Mouse (Mus musculus) ES-Bruce4 (cell line): ENCODE measurements at regions not wholly inside any gene's neighbourhood (a gene's known extent, or its start where the extent isn't known, plus 50 kb on each side); places are given as distances from the start of the nearest gene placed in this dataset.

ENCODE experiments used
- H3K27ac ChIP-seq: 2 replicates; pipeline ENCODE4 v1.5.1; 2012; ENCODE audit warnings: low read length, inconsistent platforms; ENCODE audit not compliant: insufficient read depth
- H3K27me3 ChIP-seq: 2 replicates; pipeline ENCODE4 v1.6.1; 2012; ENCODE audit warnings: mild to moderate bottlenecking, low read length, inconsistent platforms; ENCODE audit not compliant: control insufficient read depth, poor library complexity, insufficient read depth, severe bottlenecking
- H3K36me3 ChIP-seq: 2 replicates; pipeline ENCODE4 v1.6.1; 2012; ENCODE audit warnings: inconsistent platforms, mild to moderate bottlenecking, low read length, moderate library complexity; ENCODE audit not compliant: control insufficient read depth, poor library complexity, insufficient read depth, severe bottlenecking
- H3K4me1 ChIP-seq: one replicate; pipeline ENCODE4 v1.8.1; 2011; ENCODE audit warnings: low read length; ENCODE audit not compliant: control insufficient read depth, insufficient read depth
- H3K4me3 ChIP-seq: 2 replicates; pipeline ENCODE4 v1.5.1; 2011; ENCODE audit warnings: low read depth, mild to moderate bottlenecking, low read length
- H3K9ac ChIP-seq: 2 replicates; pipeline ENCODE4 v1.6.1; 2012; ENCODE audit warnings: low read depth, mild to moderate bottlenecking, inconsistent platforms; ENCODE audit not compliant: poor library complexity, severe bottlenecking
- H3K9me3 ChIP-seq: replicated peaks from 2 replicates; pipeline ENCODE4 v1.6.1; 2012; ENCODE audit warnings: mild to moderate bottlenecking, low read length, inconsistent platforms; ENCODE audit not compliant: control insufficient read depth, poor library complexity, insufficient read depth, severe bottlenecking
- CTCF ChIP-seq: IDR thresholded peaks from one replicate; pipeline ENCODE4 v1.8.1; 2011; ENCODE audit warnings: low read depth, low read length
- EP300 ChIP-seq: IDR thresholded peaks from 2 replicates; pipeline ENCODE4 v1.6.1; 2011; ENCODE audit warnings: low read depth, low read length; ENCODE audit not compliant: insufficient read depth
- POLR2A ChIP-seq: IDR thresholded peaks from one replicate; pipeline ENCODE4 v1.8.1; 2011; ENCODE audit warnings: low read length; ENCODE audit not compliant: insufficient read depth

GRCm38 (mm10) chr3:38381623-38382022, 103.0 kb downstream of the Ankrd50 start:
- no peak overlapping the region for H3K27ac ChIP-seq
- H3K4me3 ChIP-seq, result no peak overlapping the region

GRCm38 (mm10) chr3:38373690-38374089, 111.0 kb downstream of the Ankrd50 start:
- no peak for TF ChIP-seq POLR2A
- TF ChIP-seq EP300, result no peak
- TF ChIP-seq CTCF, result no peak

More at GRCm38 (mm10) chr3:38381623-38382022, 103.0 kb downstream of the Ankrd50 start:
- TF ChIP-seq CTCF (no peak), POLR2A (no peak), EP300 (no peak)
- Histone ChIP-seq H3K27me3 (no peaks in the 10 kb centered on the region), H3K9me3 (no peaks in the 10 kb centered on the region), H3K4me1 (no peaks in the 10 kb centered on the region), H3K9ac (no peak overlapping the region), H3K36me3 (no peaks in the 10 kb centered on the region)

DNA sequence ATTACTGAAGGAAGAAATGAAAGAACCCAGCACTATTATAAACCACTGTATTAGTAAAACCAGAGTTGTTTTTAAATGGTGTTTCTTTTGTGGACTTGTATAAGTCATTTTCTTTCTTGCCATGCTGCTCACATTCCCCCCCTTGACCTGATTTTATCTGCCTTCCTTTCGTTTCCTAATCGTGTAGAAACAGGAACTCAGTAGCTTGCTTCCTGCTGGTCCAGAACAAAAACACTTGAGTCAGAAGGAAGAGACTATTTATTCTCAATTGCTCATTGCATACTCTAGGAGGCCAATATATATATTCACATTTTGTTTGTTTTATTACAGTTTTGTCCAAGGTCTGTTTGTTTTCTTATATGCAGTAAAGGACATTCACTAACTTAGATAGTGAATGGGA, 112.9 kb downstream of the Ankrd50 start:
- TF ChIP-seq CTCF, result no peak
- no peak for TF ChIP-seq EP300
- TF ChIP-seq POLR2A, result no peak
- H3K27me3 ChIP-seq, result no peaks in the 10 kb centered on the region
- H3K9me3 ChIP-seq, result no peaks in the 10 kb centered on the region
- no peak overlapping the region for H3K9ac ChIP-seq
- no peaks in the 10 kb centered on the region for H3K36me3 ChIP-seq
- H3K4me3 ChIP-seq, result no peak overlapping the region
- H3K27ac ChIP-seq, result no peak overlapping the region
- H3K4me1 ChIP-seq, result no peaks in the 10 kb centered on the region

More at GRCm38 (mm10) chr3:38373690-38374089, 111.0 kb downstream of the Ankrd50 start:
- Histone ChIP-seq H3K9ac (no peak overlapping the region), H3K4me3 (no peak overlapping the region), H3K27ac (no peak overlapping the region), H3K27me3 (no peaks in the 10 kb centered on the region), H3K9me3 (no peaks in the 10 kb centered on the region), H3K36me3 (no peaks in the 10 kb centered on the region), H3K4me1 (no peaks in the 10 kb centered on the region)

DNA sequence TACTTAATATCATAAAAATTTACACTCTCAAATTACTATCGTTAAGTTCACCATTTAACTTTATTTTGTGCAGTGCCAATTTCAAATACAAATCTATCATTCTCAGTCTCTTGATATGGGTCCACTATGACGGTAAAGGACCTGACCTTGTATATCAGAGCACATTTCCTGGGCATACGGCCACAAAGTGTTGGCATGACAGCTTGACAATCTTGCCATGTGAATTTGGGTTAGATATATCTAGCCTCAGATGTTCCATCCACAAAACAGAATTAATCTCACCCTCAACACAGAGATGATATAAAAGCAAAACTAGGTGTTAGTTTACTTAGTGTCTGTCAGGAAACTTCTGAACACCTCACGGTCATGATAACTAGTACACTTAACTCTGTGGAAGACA, 120.8 kb downstream of the Ankrd50 start:
- no peak overlapping the region for H3K9ac ChIP-seq
- TF ChIP-seq EP300 (no peak), CTCF (no peak), POLR2A (no peak)
- H3K4me1 ChIP-seq, result no peaks in the 10 kb centered on the region
- no peaks in the 10 kb centered on the region for H3K9me3 ChIP-seq
- H3K4me3 ChIP-seq, result no peak overlapping the region
- H3K27ac ChIP-seq, result no peak overlapping the region
- H3K36me3 ChIP-seq, result no peaks in the 10 kb centered on the region
- no peaks in the 10 kb centered on the region for H3K27me3 ChIP-seq

GRCm38 (mm10) chr3:38361411-38361810, 123.2 kb downstream of the Ankrd50 start:
- Histone ChIP-seq H3K9me3 (no peaks in the 10 kb centered on the region), H3K36me3 (no peaks in the 10 kb centered on the region), H3K4me3 (no peak overlapping the region), H3K4me1 (no peaks in the 10 kb centered on the region), H3K27me3 (no peaks in the 10 kb centered on the region), H3K27ac (no peak overlapping the region), H3K9ac (no peak overlapping the region)
- TF ChIP-seq CTCF, result no peak

- no peak overlapping the region for H3K4me3 ChIP-seq
- no peaks in the 10 kb centered on the region for H3K36me3 ChIP-seq
- H3K9ac ChIP-seq, result no peak overlapping the region
- TF ChIP-seq CTCF (no peak), POLR2A (no peak), EP300 (no peak)
- no peaks in the 10 kb centered on the region for H3K4me1 ChIP-seq
- H3K27me3 ChIP-seq, result no peaks in the 10 kb centered on the region
- H3K27ac ChIP-seq, result no peak overlapping the region
- H3K9me3 ChIP-seq, result no peaks in the 10 kb centered on the region
Measured at GRCm38 (mm10) chr3:38360974-38361373, 123.7 kb downstream of the Ankrd50 start.

DNA sequence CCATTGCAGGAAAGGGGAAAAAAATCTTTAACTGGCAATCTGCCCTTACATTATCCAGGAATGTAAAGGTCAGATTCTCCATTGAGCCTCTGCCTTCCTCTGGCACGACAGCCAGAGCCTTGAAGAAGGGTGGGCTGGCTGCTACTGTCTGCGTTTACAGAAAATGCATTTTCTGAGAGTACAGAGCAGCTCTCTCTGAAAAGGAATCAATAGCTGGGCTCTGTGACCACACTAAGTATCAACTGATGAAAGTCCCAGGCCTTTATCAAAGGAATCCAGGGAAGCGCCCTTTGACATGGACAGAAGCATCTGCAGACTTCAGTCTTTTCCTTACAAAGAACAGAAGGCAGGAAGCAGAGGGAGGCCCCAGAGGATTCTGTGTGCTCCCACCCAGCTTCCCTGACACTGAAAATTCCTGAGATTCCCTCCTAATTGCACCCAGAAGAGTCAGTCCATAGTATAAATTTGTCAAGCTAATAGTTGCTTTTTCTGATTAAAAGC, 124.2 kb downstream of the Ankrd50 start:
- Histone ChIP-seq H3K9ac (no peak overlapping the region), H3K4me3 (no peak overlapping the region), H3K27ac (no peak overlapping the region), H3K27me3 (no peaks in the 10 kb centered on the region), H3K4me1 (no peaks in the 10 kb centered on the region), H3K9me3 (no peaks in the 10 kb centered on the region), H3K36me3 (no peaks in the 10 kb centered on the region)
- TF ChIP-seq CTCF (no peak), POLR2A (no peak), EP300 (no peak)
